Mouse (Mus musculus) forebrain, embryonic 11.5 days (tissue): ENCODE results near the gene Utp18. TPM values are rescaled to one million over a fixed set of nuclear protein-coding genes. Genes with fewer than 3 reads are reported as not detected.

ENCODE experiments used
- ATAC-seq: fragments of 200-750 bp; cut with Nextera tagmentation; replicated peaks from 2 replicates; pipeline ENCODE4 v1.8.0; 2017; ENCODE audit warnings: moderate TSS enrichment; ENCODE audit not compliant: low FRiP score
- DNase-seq: peaks from one replicate; pipeline ENCODE4 v3.0.0-alpha.2; 2017; ENCODE audit warnings: low spot score
- H3K27ac ChIP-seq: fragments of 300-500 bp; sonication (generic); 2 replicates; pipeline ENCODE4 v1.5.1; 2014; ENCODE audit warnings: low read depth, low read length
- H3K27me3 ChIP-seq: fragments of 300-500 bp; sonication (generic); 2 replicates; pipeline ENCODE4 v1.6.1; 2014; ENCODE audit warnings: mild to moderate bottlenecking, low read length, mixed read lengths; ENCODE audit not compliant: control insufficient read depth, insufficient read depth
- H3K36me3 ChIP-seq: fragments of 300-500 bp; sonication (generic); 2 replicates; pipeline ENCODE4 v1.6.1; 2014; ENCODE audit warnings: mild to moderate bottlenecking, low read length, moderate library complexity, mixed read lengths; ENCODE audit not compliant: control insufficient read depth, insufficient read depth
- H3K4me1 ChIP-seq: fragments of 300-500 bp; sonication (generic); replicated peaks from 2 replicates; pipeline ENCODE4 v1.6.1; 2014; ENCODE audit warnings: low read length, mixed read lengths; ENCODE audit not compliant: control insufficient read depth, insufficient read depth
- H3K4me2 ChIP-seq: fragments of 300-500 bp; sonication (generic); 2 replicates; pipeline ENCODE4 v1.6.1; 2014; ENCODE audit warnings: low read depth, mild to moderate bottlenecking, low read length, moderate library complexity, mixed read lengths; ENCODE audit not compliant: severe bottlenecking
- H3K4me3 ChIP-seq: fragments of 300-500 bp; sonication (generic); 2 replicates; pipeline ENCODE4 v1.5.1; 2014; ENCODE audit warnings: low read depth, low read length
- H3K9ac ChIP-seq: fragments of 300-500 bp; sonication (generic); 2 replicates; pipeline ENCODE4 v1.6.1; 2014; ENCODE audit warnings: low read length
- H3K9me3 ChIP-seq: fragments of 300-500 bp; sonication (generic); 2 replicates; pipeline ENCODE4 v1.6.1; 2016; ENCODE audit warnings: low read length, mixed read lengths; ENCODE audit not compliant: control insufficient read depth
- WGBS: fragments of 180-500 bp; shearing (Covaris S2); extraction: QIAGEN DNeasy Blood & Tissue Kit; methylation state at CpG from one replicate; pipeline ENCODE4 v1.1.7; 2014; 5-methylcytosine and 5-hydroxymethylcytosine counted together
- polyA plus RNA-seq: library from polyadenylated mRNA; unstranded; fragments of >200 nt; fragmentation: Nextera tagmentation; extraction: Ambion mirVana; gene quantifications from 2 replicates; pipeline ENCODE4 v1.2.1, GENCODE M21; 2014

Utp18 gene
- polyA plus RNA-seq, 1 experiment from 2014 or later = 51.2 TPM

DNA sequence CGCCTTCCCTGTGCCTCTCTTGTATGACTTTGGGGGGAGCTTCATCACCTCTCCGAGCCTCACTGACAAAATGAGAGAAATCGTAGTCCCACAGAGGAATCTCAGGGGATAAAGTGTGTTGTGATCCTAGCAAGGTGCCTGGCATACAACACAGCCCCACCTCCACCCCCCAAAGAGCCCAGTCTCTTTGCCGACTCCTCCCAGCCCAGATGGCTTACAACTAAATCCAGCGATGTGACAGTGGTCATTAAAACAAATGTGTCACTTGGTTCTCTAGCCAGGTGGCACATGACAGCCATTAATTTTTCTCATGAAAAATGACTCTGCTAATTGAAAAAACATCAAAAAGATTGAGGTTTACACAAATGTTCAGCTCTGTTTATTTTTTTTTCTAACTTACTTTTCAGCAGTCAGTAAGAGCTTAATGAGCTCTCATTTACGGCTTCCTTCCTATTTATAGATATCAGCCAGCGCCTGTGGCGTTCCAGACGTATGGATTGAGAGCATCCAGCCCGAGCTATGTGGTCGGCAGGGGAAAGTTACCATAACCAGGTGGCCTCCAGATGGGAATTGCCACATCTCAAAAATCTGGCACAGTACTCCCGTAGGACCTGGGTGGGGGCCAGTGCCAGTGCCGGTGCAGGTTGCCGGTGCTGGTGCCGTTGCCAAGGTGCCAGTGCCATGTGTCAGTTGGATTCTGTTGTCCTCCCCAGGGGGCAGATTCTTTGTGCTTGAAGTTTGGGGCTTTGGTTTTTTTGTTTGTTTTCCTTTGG lies 67.4 kb downstream of the Utp18 start:
- H3K4me3 ChIP-seq = no peak overlapping the region
- H3K4me1 ChIP-seq = no peaks in the 10 kb centered on the region
- H3K9ac ChIP-seq = no peak overlapping the region
- no peaks in the 10 kb centered on the region for H3K36me3 ChIP-seq
- ATAC-seq = no peak
- no peaks in the 10 kb centered on the region for H3K27me3 ChIP-seq
- H3K4me2 ChIP-seq = no peak overlapping the region
- no peaks in the 10 kb centered on the region for H3K9me3 ChIP-seq
- no peak for DNase-seq
- 75% methylated on average over 15 of the region's 15 CpGs for WGBS
- H3K27ac ChIP-seq = no peak overlapping the region

DNA sequence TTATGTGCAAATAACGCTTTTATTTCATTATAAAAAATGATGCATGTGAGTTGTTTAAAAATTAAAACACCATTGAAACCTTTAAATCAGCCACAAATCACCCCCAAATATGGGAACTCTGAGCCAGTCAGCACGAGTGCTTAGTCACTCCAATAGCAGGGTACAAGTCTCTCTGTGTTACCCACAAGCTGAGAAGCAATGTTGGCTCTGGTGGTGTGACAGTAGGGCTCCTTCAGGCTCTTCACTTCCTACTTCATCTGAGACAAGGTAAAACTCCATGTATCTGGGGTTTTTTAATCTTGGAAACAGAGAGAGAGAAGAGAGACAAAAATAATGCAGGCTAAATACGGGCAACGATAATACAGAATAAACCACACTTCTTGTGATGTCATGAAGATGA lies 72.6 kb downstream of the Utp18 start:
- H3K27ac ChIP-seq = no peak overlapping the region
- H3K9me3 ChIP-seq = no peaks in the 10 kb centered on the region
- no peaks in the 10 kb centered on the region for H3K36me3 ChIP-seq
- H3K4me2 ChIP-seq = no peak overlapping the region
- H3K27me3 ChIP-seq = no peaks in the 10 kb centered on the region
- no peak overlapping the region for H3K9ac ChIP-seq
- 81% methylated on average over 4 of the region's 4 CpGs for WGBS
- no peak for DNase-seq
- no peaks in the 10 kb centered on the region for H3K4me1 ChIP-seq
- no peak overlapping the region for H3K4me3 ChIP-seq
- ATAC-seq = no peak

DNA sequence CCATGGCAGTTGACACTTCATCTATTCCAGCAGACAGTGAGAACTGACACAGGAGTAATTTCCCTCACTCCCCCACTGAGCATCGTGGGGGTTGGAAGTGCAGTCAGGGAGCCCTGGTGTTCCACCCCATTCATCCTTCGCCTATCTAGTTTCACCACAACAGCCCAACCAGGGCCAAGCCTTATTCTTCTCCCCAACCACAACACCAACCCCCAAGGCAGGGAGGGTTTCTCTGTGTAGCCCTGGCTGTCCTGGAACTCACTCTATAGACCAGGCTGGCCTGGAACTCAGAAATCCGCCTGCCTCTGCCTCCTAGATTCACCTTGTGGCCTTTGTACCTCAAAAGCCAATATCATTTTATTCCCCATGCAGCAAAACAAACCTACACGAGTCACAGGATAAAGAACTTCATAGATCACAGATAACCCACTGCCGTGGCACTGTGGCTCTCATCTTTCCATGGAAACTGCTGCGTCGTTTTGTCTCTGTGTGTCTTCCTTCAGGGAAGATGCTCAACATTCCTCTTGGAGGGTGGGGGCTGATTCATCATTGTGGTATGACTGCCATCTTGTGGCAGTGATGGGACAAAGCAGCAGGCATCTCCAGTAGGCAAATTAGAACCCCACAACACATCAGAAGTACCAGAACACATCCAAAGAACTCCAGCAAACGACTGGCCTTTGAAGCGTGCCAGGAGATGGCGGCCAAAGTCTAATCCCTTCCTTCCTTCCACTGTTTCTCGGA lies 73.3 kb downstream of the Utp18 start:
- Histone ChIP-seq H3K4me2 (no peak overlapping the region), H3K27ac (no peak overlapping the region), H3K27me3 (no peaks in the 10 kb centered on the region), H3K4me1 (no peaks in the 10 kb centered on the region), H3K36me3 (no peaks in the 10 kb centered on the region), H3K9me3 (no peaks in the 10 kb centered on the region), H3K9ac (no peak overlapping the region), H3K4me3 (no peak overlapping the region)
- WGBS = 41% methylated on average over 11 of the region's 11 CpGs
- ATAC-seq (peak; percentile 74), DNase-seq (peak; percentile 64)

Other genes starting within 250 kb of the Utp18 start
- 33.9 and 37.2 TPM in 2 replicates for gene Mbtd1, start 86 bp upstream of the Utp18 start, polyA plus RNA-seq
- gene Nme2, start 70.5 kb upstream of the Utp18 start, polyA plus RNA-seq = 144 and 155 TPM in 2 replicates
- gene Gm20390, start 82.5 kb upstream of the Utp18 start, polyA plus RNA-seq = 371 and 408 TPM in 2 replicates
- gene Nme1, start 82.8 kb upstream of the Utp18 start, polyA plus RNA-seq = 231 and 266 TPM in 2 replicates
- 93.4 and 101 TPM in 2 replicates for gene Spag9, start 110.3 kb upstream of the Utp18 start, polyA plus RNA-seq